Mouse (Mus musculus): ENCODE results near the gene Ldlrad3. TPM values are rescaled to one million over a fixed set of nuclear protein-coding genes. Genes with fewer than 3 reads are reported as not detected.

The Ldlrad3 gene
- polyA plus RNA-seq, 1 experiment from 2014 or later, result 48.7 TPM

- Histone ChIP-seq H3K27ac (ENCODE audit: low read depth, low read length) (no peak overlapping the region), H3K9me3 (ENCODE audit: control insufficient read depth, low read length) (no peaks in the 10 kb centered on the region), H3K36me3 (ENCODE audit: control insufficient read depth, insufficient read depth, low read length) (no peaks in the 10 kb centered on the region), H3K4me2 (replicated peaks; ENCODE audit: low read depth, low read length) (no peak overlapping the region), H3K9ac (ENCODE audit: low read depth, low read length) (no peak overlapping the region), H3K4me1 (replicated peaks; ENCODE audit: control insufficient read depth, insufficient read depth, low read length) (no peaks in the 10 kb centered on the region), H3K27me3 (ENCODE audit: control insufficient read depth, insufficient read depth, low read length) (no peaks in the 10 kb centered on the region), H3K4me3 (ENCODE audit: low read depth, low read length) (no peak overlapping the region)
- no peak for DNase-seq (ENCODE audit: low spot score)
- WGBS, result 73% methylated on average over 13 of the region's 13 CpGs
- no peak for ATAC-seq (ENCODE audit: low FRiP score)
These were observed 277.4 kb downstream of the Ldlrad3 start for GRCm38 (mm10) chr2:101908773-101909172.

GRCm38 (mm10) chr2:101907386-101908022, 278.7 kb downstream of the Ldlrad3 start:
- no peaks in the 10 kb centered on the region for H3K4me1 ChIP-seq (replicated peaks; ENCODE audit: control insufficient read depth, insufficient read depth, low read length)
- no peaks in the 10 kb centered on the region for H3K9me3 ChIP-seq (ENCODE audit: control insufficient read depth, low read length)
- H3K27ac ChIP-seq (ENCODE audit: low read depth, low read length), result no peak overlapping the region
- no peak overlapping the region for H3K9ac ChIP-seq (ENCODE audit: low read depth, low read length)
- H3K4me3 ChIP-seq (ENCODE audit: low read depth, low read length), result no peak overlapping the region
- no peaks in the 10 kb centered on the region for H3K27me3 ChIP-seq (ENCODE audit: control insufficient read depth, insufficient read depth, low read length)
- H3K4me2 ChIP-seq (replicated peaks; ENCODE audit: low read depth, low read length), result no peak overlapping the region
- WGBS, result 59% methylated on average over 10 of the region's 10 CpGs
- DNase-seq (ENCODE audit: low spot score), result no peak
- no peaks in the 10 kb centered on the region for H3K36me3 ChIP-seq (ENCODE audit: control insufficient read depth, insufficient read depth, low read length)
- ATAC-seq (ENCODE audit: low FRiP score), result no peak

GRCm38 (mm10) chr2:101906379-101906690, 279.9 kb downstream of the Ldlrad3 start:
- ATAC-seq (ENCODE audit: low FRiP score), result peak; percentile 36
- Histone ChIP-seq H3K9ac (ENCODE audit: low read depth, low read length) (0 out of 2 replicates have a peak overlapping the region, but pooled peaks have one; percentile 25), H3K4me1 (replicated peaks; ENCODE audit: control insufficient read depth, insufficient read depth, low read length) (no peaks in the 10 kb centered on the region), H3K36me3 (ENCODE audit: control insufficient read depth, insufficient read depth, low read length) (no peaks in the 10 kb centered on the region), H3K9me3 (ENCODE audit: control insufficient read depth, low read length) (no peaks in the 10 kb centered on the region), H3K27me3 (ENCODE audit: control insufficient read depth, insufficient read depth, low read length) (no peaks in the 10 kb centered on the region), H3K4me2 (replicated peaks; ENCODE audit: low read depth, low read length) (no peak overlapping the region; the same call in 1 of the 2 replicates), H3K4me3 (ENCODE audit: low read depth, low read length) (no peak overlapping the region), H3K27ac (ENCODE audit: low read depth, low read length) (no peak overlapping the region)
- 63% methylated on average over 5 of the region's 5 CpGs for WGBS
- no peak for DNase-seq (ENCODE audit: low spot score)

GRCm38 (mm10) chr2:101905534-101906378, 280.4 kb downstream of the Ldlrad3 start:
- no peak overlapping the region; the same call in 1 of the 2 replicates for H3K4me2 ChIP-seq (replicated peaks; ENCODE audit: low read depth, low read length)
- ATAC-seq (ENCODE audit: low FRiP score) (peak; percentile 85), DNase-seq (ENCODE audit: low spot score) (peak; percentile 93)
- H3K4me1 ChIP-seq (replicated peaks; ENCODE audit: control insufficient read depth, insufficient read depth, low read length), result no peaks in the 10 kb centered on the region
- no peak overlapping the region for H3K4me3 ChIP-seq (ENCODE audit: low read depth, low read length)
- no peaks in the 10 kb centered on the region for H3K9me3 ChIP-seq (ENCODE audit: control insufficient read depth, low read length)
- WGBS, result 27% methylated on average over 21 of the region's 21 CpGs
- H3K27me3 ChIP-seq (ENCODE audit: control insufficient read depth, insufficient read depth, low read length), result no peaks in the 10 kb centered on the region
- 0 out of 2 replicates have a peak overlapping the region, but pooled peaks have one; percentile 25 for H3K9ac ChIP-seq (ENCODE audit: low read depth, low read length)
- no peaks in the 10 kb centered on the region for H3K36me3 ChIP-seq (ENCODE audit: control insufficient read depth, insufficient read depth, low read length)
- no peak overlapping the region for H3K27ac ChIP-seq (ENCODE audit: low read depth, low read length)

GRCm38 (mm10) chr2:101902196-101902595, 284.0 kb downstream of the Ldlrad3 start:
- no peaks in the 10 kb centered on the region for H3K4me1 ChIP-seq (replicated peaks; ENCODE audit: control insufficient read depth, insufficient read depth, low read length)
- no peaks in the 10 kb centered on the region for H3K36me3 ChIP-seq (ENCODE audit: control insufficient read depth, insufficient read depth, low read length)
- no peak overlapping the region for H3K4me2 ChIP-seq (replicated peaks; ENCODE audit: low read depth, low read length)
- no peak for DNase-seq (ENCODE audit: low spot score)
- no peak for ATAC-seq (ENCODE audit: low FRiP score)
- H3K9ac ChIP-seq (ENCODE audit: low read depth, low read length), result no peak overlapping the region
- H3K27ac ChIP-seq (ENCODE audit: low read depth, low read length), result no peak overlapping the region
- no peaks in the 10 kb centered on the region for H3K9me3 ChIP-seq (ENCODE audit: control insufficient read depth, low read length)
- no peaks in the 10 kb centered on the region for H3K27me3 ChIP-seq (ENCODE audit: control insufficient read depth, insufficient read depth, low read length)
- H3K4me3 ChIP-seq (ENCODE audit: low read depth, low read length), result no peak overlapping the region
- 88% methylated on average over 4 of the region's 4 CpGs for WGBS

Other genes with a start within 250 kb of the Ldlrad3 start
- gene Trim44, start 221.4 kb upstream of the Ldlrad3 start, polyA plus RNA-seq (2014; fragmentation: Nextera tagmentation; extraction: Ambion mirVana), result 44.3 and 44.6 TPM in 2 replicates

All from hindbrain, embryonic 11.5 days (tissue).